Mouse (Mus musculus): ENCODE results near the gene Dicer1. TPM values are rescaled to one million over a fixed set of nuclear protein-coding genes. Genes with fewer than 3 reads are reported as not detected.

Dicer1 gene
- polyA plus RNA-seq, 1 experiment from 2014 or later = 38.2 TPM

Other genes with a start within 250 kb of the Dicer1 start
- gene Clmn, start 113.1 kb upstream of the Dicer1 start, polyA plus RNA-seq (2015; fragmentation: Nextera tagmentation; extraction: Ambion mirVana) = 1.5 and 1.7 TPM in 2 replicates